Comparison of ENCODE assay signal across 12 mouse cellular contexts in the genomic region with DNA sequence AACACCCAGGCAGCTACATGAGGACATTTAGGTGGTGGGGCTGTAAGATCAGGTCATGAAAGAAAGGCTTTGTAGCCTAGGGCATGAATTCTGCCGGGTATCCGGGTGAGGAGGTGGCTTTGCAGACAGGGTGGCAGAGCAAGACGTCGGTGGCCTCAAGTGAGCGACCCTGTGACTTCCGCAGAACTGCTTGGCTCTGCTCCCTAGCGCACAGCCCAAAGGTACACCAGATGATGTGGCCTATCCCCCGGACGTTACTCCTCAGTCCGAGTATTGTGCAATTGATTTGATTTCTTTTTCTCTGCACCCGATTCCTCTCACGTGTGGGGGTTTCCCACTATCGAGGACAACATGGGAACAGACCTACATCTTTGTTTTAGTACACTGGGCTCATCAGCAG. TPM values are rescaled to one million over a fixed set of nuclear protein-coding genes. Genes with fewer than 3 reads are reported as not detected.
A peak's percentile ranks its signal among the peaks of the same experiment; 100 is the strongest.
DNase-seq lines count a peak whose midpoint lies in the region; ATAC-seq and TF ChIP-seq lines count a peak whose summit lies in the region.
"Had no signal": no experiment of that assay in that cellular context is flagged by ENCODE, and none has a peak within 500 bp of the region (broad histone marks: within the 10 kb centered on the region; RNA-seq: fewer than 3 reads in every experiment).

No protein-coding gene starts in this region.

- no peak for ATAC-seq in heart, postnatal 0 days (ENCODE audit: insufficient read depth, low read depth)
- ATAC-seq in midbrain, embryonic 13.5 days = no peak
- ATAC-seq in midbrain, postnatal 0 days (ENCODE audit: low FRiP score) = no peak
- no peak for ATAC-seq in forebrain, embryonic 14.5 days
- no peak for ATAC-seq in neural tube, embryonic 15.5 days (ENCODE audit: low FRiP score)
- ATAC-seq in cerebellum, adult (ENCODE audit: insufficient number of reproducible peaks, low FRiP score, low TSS enrichment) = no peak
- ATAC-seq: liver, postnatal 0 days had no signal

- intact Hi-C loops in heart, postnatal 25 days (cut with DNase I) = no loop called here

- no peak for DNase-seq in heart, postnatal 0 days (ENCODE audit: low spot score)
- no peak for DNase-seq in heart, postnatal 25 days (ENCODE audit: low spot score)
- no peak for DNase-seq in midbrain, postnatal 0 days (ENCODE audit: low spot score)
- DNase-seq in forebrain, embryonic 14.5 days (ENCODE audit: low spot score) = no peak
- no peak for DNase-seq in urinary bladder, postnatal 36 days (ENCODE audit: low spot score in 2 of 2)
- DNase-seq: heart, adult 18-20 months; kidney, adult 11 months; layer of hippocampus, postnatal 36 days; liver, postnatal 0 days had no signal

- peaks cover 17% of the 10 kb centered on the region for H3K36me3 ChIP-seq in heart, postnatal 0 days (replicated peaks; ENCODE audit: control insufficient read depth, insufficient read depth, low read length)
- H3K36me3 ChIP-seq in midbrain, embryonic 13.5 days = peaks cover 51% of the 10 kb centered on the region
- peaks cover 7% of the 10 kb centered on the region for H3K36me3 ChIP-seq in midbrain, postnatal 0 days (ENCODE audit: insufficient read depth, low read length)
- peaks cover 47% of the 10 kb centered on the region for H3K36me3 ChIP-seq in forebrain, embryonic 14.5 days (ENCODE audit: control insufficient read depth, insufficient read depth, low read length)
- H3K36me3 ChIP-seq in neural tube, embryonic 15.5 days = peaks cover 25% of the 10 kb centered on the region

- no peak overlapping the region for H3K4me2 ChIP-seq in heart, postnatal 0 days (ENCODE audit: low read depth, low read length)
- H3K4me2 ChIP-seq in midbrain, embryonic 13.5 days (replicated peaks) = no peak overlapping the region
- no peak overlapping the region for H3K4me2 ChIP-seq in midbrain, postnatal 0 days (ENCODE audit: low read depth, low read length, poor library complexity, severe bottlenecking)
- no peak overlapping the region for H3K4me2 ChIP-seq in forebrain, embryonic 14.5 days (ENCODE audit: low read length)
- no peak overlapping the region for H3K4me2 ChIP-seq in neural tube, embryonic 15.5 days

- no peak overlapping the region for H3K9ac ChIP-seq in heart, postnatal 0 days (replicated peaks; ENCODE audit: low read depth, low read length)
- H3K9ac ChIP-seq in midbrain, embryonic 13.5 days (replicated peaks) = no peak overlapping the region
- H3K9ac ChIP-seq in midbrain, postnatal 0 days (replicated peaks; ENCODE audit: low read length, poor library complexity, severe bottlenecking) = no peak overlapping the region
- H3K9ac ChIP-seq in forebrain, embryonic 14.5 days (ENCODE audit: low read length) = no peak overlapping the region
- no peak overlapping the region for H3K9ac ChIP-seq in neural tube, embryonic 15.5 days (replicated peaks)
- H3K9ac ChIP-seq: liver, postnatal 0 days had no signal

- H3K27ac ChIP-seq in heart, postnatal 0 days (ENCODE audit: low read depth) = peak overlapping the region; percentile 69
- peak overlapping the region; percentile 51; the same call in 1 of the 2 replicates for H3K27ac ChIP-seq in midbrain, embryonic 13.5 days
- H3K27ac ChIP-seq in midbrain, postnatal 0 days (ENCODE audit: low read depth, low read length) = no peak overlapping the region
- 0 out of 2 replicates have a peak overlapping the region, but pooled peaks have one; percentile 2 for H3K27ac ChIP-seq in forebrain, embryonic 14.5 days (ENCODE audit: low read depth, low read length)
- H3K27ac ChIP-seq in neural tube, embryonic 15.5 days (replicated peaks) = peak overlapping the region; percentile 56

- WGBS in heart, postnatal 0 days = 74% methylated on average over 13 of the region's 13 CpGs
- 79% methylated on average over 13 of the region's 13 CpGs for WGBS in midbrain, embryonic 13.5 days
- WGBS in midbrain, postnatal 0 days = 80% methylated on average over 13 of the region's 13 CpGs
- WGBS in forebrain, embryonic 14.5 days = 63% methylated on average over 13 of the region's 13 CpGs
- WGBS in neural tube, embryonic 15.5 days = 68% methylated on average over 13 of the region's 13 CpGs

- H3K9me3 ChIP-seq in heart, postnatal 0 days (replicated peaks; ENCODE audit: control insufficient read depth, low read length) = no peaks in the 10 kb centered on the region
- no peaks in the 10 kb centered on the region for H3K9me3 ChIP-seq in midbrain, embryonic 13.5 days
- H3K9me3 ChIP-seq in midbrain, postnatal 0 days (ENCODE audit: low read length) = no peaks in the 10 kb centered on the region
- no peaks in the 10 kb centered on the region for H3K9me3 ChIP-seq in forebrain, embryonic 14.5 days (replicated peaks; ENCODE audit: control insufficient read depth, low read length)
- no peaks in the 10 kb centered on the region for H3K9me3 ChIP-seq in neural tube, embryonic 15.5 days (replicated peaks)

- no peaks in the 10 kb centered on the region for H3K27me3 ChIP-seq in heart, postnatal 0 days (ENCODE audit: control insufficient read depth, insufficient read depth, low read length)
- H3K27me3 ChIP-seq in midbrain, embryonic 13.5 days = no peaks in the 10 kb centered on the region
- H3K27me3 ChIP-seq in midbrain, postnatal 0 days (ENCODE audit: insufficient read depth, low read length) = no peaks in the 10 kb centered on the region
- no peaks in the 10 kb centered on the region for H3K27me3 ChIP-seq in forebrain, embryonic 14.5 days (replicated peaks; ENCODE audit: control insufficient read depth, insufficient read depth, low read length)
- H3K27me3 ChIP-seq in neural tube, embryonic 15.5 days (replicated peaks) = no peaks in the 10 kb centered on the region

- TF ChIP-seq CTCF in heart, postnatal 0 days (IDR thresholded peaks at IDR 0.05; ENCODE audit: low read depth) = no peak
- TF ChIP-seq CTCF in midbrain, postnatal 0 days (IDR thresholded peaks at IDR 0.05) = no peak

- H3K4me3 ChIP-seq in heart, postnatal 0 days (ENCODE audit: low read depth, low read length) = no peak overlapping the region
- no peak overlapping the region for H3K4me3 ChIP-seq in midbrain, embryonic 13.5 days (replicated peaks)
- H3K4me3 ChIP-seq in midbrain, postnatal 0 days (ENCODE audit: low read depth, low read length) = no peak overlapping the region
- no peak overlapping the region for H3K4me3 ChIP-seq in forebrain, embryonic 14.5 days (ENCODE audit: low read depth, low read length)
- H3K4me3 ChIP-seq in neural tube, embryonic 15.5 days (replicated peaks) = no peak overlapping the region

- TF ChIP-seq EP300 in heart, postnatal 0 days (IDR thresholded peaks at IDR 0.05; ENCODE audit: low read depth) = no peak

- H3K4me1 ChIP-seq in heart, postnatal 0 days (ENCODE audit: control insufficient read depth, insufficient read depth) = peaks cover 25% of the 10 kb centered on the region
- peaks cover 48% of the 10 kb centered on the region for H3K4me1 ChIP-seq in midbrain, embryonic 13.5 days (replicated peaks)
- no peaks in the 10 kb centered on the region for H3K4me1 ChIP-seq in midbrain, postnatal 0 days (ENCODE audit: insufficient read depth, low read length)
- peaks cover 25% of the 10 kb centered on the region for H3K4me1 ChIP-seq in forebrain, embryonic 14.5 days (ENCODE audit: control insufficient read depth, insufficient read depth, low read length)
- H3K4me1 ChIP-seq in neural tube, embryonic 15.5 days = peaks cover 16% of the 10 kb centered on the region

RNA-seq across cellular contexts. Expression of a gene that starts 49.7 kb away (rescaled TPM):
- total RNA-seq in heart, postnatal 0 days (2014; rRNA removed; ENCODE audit: low replicate concordance) = 52.4 and 57.8 TPM in 2 replicates
- polyA plus RNA-seq in heart, postnatal 0 days (2015; fragmentation: Nextera tagmentation; extraction: Ambion mirVana) = 43.6 and 56.7 TPM in 2 replicates
- 10 to 100 TPM; 17.0 to 21.2 TPM for total RNA-seq in heart, postnatal 25 days (2021)
- polyA plus RNA-seq in midbrain, embryonic 13.5 days (2015; fragmentation: Nextera tagmentation; extraction: Ambion mirVana) = 156 and 159 TPM in 2 replicates
- 75.2 and 90.4 TPM in 2 replicates for total RNA-seq in midbrain, postnatal 0 days (2014; rRNA removed)
- polyA plus RNA-seq in midbrain, postnatal 0 days (2015; fragmentation: Nextera tagmentation; extraction: Ambion mirVana) = 76.1 and 91.2 TPM in 2 replicates
- polyA plus RNA-seq in forebrain, embryonic 14.5 days (2014; fragmentation: Nextera tagmentation; extraction: Ambion mirVana) = 100 and 129 TPM in 2 replicates
- polyA plus RNA-seq in neural tube, embryonic 15.5 days (2015; fragmentation: Nextera tagmentation; extraction: Ambion mirVana) = 127 and 134 TPM in 2 replicates
